Mouse (Mus musculus) heart, adult 2 months (tissue): ENCODE data around the gene Coq8a. TPM values are rescaled to one million over a fixed set of nuclear protein-coding genes. Genes with fewer than 3 reads are reported as not detected.

Experiments used
- DNase-seq, 2 experiments: peaks; one replicate each; pipeline ENCODE4 v3.0.0; 2021
- H3K27ac ChIP-seq: fragments of 200-600 bp; 2 replicates; pipeline ENCODE4 v1.8.1; 2022
- H3K27me3 ChIP-seq: fragments of 200-500 bp; 2 replicates; pipeline ENCODE4 v1.6.1; 2012; ENCODE audit warnings: mild to moderate bottlenecking, low read length, inconsistent platforms, mixed read lengths; ENCODE audit not compliant: control insufficient read depth, insufficient read depth
- H3K36me3 ChIP-seq: fragments of 200-500 bp; 2 replicates; pipeline ENCODE4 v1.6.1; 2012; ENCODE audit warnings: low read length, inconsistent platforms; ENCODE audit not compliant: control insufficient read depth, insufficient read depth
- H3K4me1 ChIP-seq: fragments of 200-500 bp; 2 replicates; pipeline ENCODE4 v1.6.1; 2011; ENCODE audit warnings: low read length; ENCODE audit not compliant: control insufficient read depth, insufficient read depth
- H3K4me3 ChIP-seq: fragments of 200-600 bp; 2 replicates; pipeline ENCODE4 v1.8.1; 2022
- H3K79me2 ChIP-seq: fragments of 200-500 bp; replicated peaks from 2 replicates; pipeline ENCODE4 v1.6.1; 2012; ENCODE audit warnings: mild to moderate bottlenecking, inconsistent platforms, low read length, moderate library complexity, mixed read lengths; ENCODE audit not compliant: control insufficient read depth, insufficient read depth
- H3K9ac ChIP-seq: fragments of 200-500 bp; 2 replicates; pipeline ENCODE4 v1.6.1; 2012; ENCODE audit warnings: low read depth, mild to moderate bottlenecking, control low read depth, inconsistent platforms, low read length, mixed read lengths
- CTCF ChIP-seq: fragments of 200-600 bp; IDR thresholded peaks from 2 replicates; pipeline ENCODE4 v1.8.1; 2022; ENCODE audit warnings: antibody characterized with exemption, mild to moderate bottlenecking, moderate library complexity
- EP300 ChIP-seq: fragments of 200-500 bp; IDR thresholded peaks from 2 replicates; pipeline ENCODE4 v1.6.1; 2011; ENCODE audit warnings: low read depth, low read length, control low read depth; ENCODE audit not compliant: insufficient read depth
- POLR2A ChIP-seq: fragments of 200-500 bp; IDR thresholded peaks from 2 replicates; pipeline ENCODE4 v1.6.1; 2011; ENCODE audit warnings: mild to moderate bottlenecking, low read depth, low read length, control low read depth; ENCODE audit not compliant: insufficient read depth
- WGBS: fragments of 180-500 bp; shearing (Covaris S2); methylation state at CpG from one replicate; pipeline ENCODE4 v1.1.7; 2018; 5-methylcytosine and 5-hydroxymethylcytosine counted together
- intact Hi-C: fragments of 180-260 bp; cut with DNase I; formaldehyde crosslinking; loops from one replicate; pipeline ENCODE4 v1.15.1; 2025
- polyA plus RNA-seq: library from polyadenylated mRNA; depleted of rRNA; stranded (reverse); fragments of >200 nt; gene quantifications from 2 replicates; pipeline ENCODE4 v1.2.3, GENCODE M21; 2012
- total RNA-seq, 2 experiments: library from RNA; stranded (reverse); gene quantifications; 2 replicates each; pipeline ENCODE4 v1.2.3; 2021

Gene Coq8a
- total and polyA plus RNA-seq, 3 experiments, result 468 to 919 (median 783) TPM

DNA sequence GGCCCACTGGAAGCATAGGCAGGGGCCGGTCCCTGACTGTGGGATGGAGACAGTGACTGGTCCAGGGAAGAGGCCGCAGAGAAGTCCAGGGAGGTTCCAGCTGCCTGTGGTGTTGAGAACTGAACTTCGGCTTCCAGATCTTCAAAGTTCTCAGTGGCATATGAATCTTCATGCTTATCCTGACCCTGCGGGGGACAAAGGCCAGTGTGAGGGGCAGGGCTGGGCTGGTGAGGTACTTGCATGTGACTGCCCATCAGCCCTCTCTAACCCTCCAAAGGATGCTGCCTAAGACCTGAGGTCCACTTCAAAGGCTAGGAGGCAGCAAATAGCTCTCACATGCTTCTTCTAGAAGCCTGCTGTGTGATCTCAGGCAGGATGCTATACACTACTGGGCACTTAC lies 20.3 kb downstream of the Coq8a start:
- Histone ChIP-seq H3K9ac (peak overlapping the region; percentile 22; the same call in 1 of the 2 replicates), H3K27me3 (no peaks in the 10 kb centered on the region), H3K27ac (peak overlapping the region; percentile 87), H3K4me3 (no peak overlapping the region), H3K79me2 (no peaks in the 10 kb centered on the region; the same call in 1 of the 2 replicates), H3K4me1 (peaks cover 11% of the 10 kb centered on the region; the same call in 1 of the 2 replicates), H3K36me3 (peaks cover 2% of the 10 kb centered on the region; the same call in 1 of the 2 replicates)
- no peak for DNase-seq
- TF ChIP-seq CTCF (no peak), POLR2A (no peak), EP300 (no peak)
- intact Hi-C loops, result no loop called here
- WGBS, result 81% methylated on average over 4 of the region's 4 CpGs

- H3K79me2 ChIP-seq, result no peaks in the 10 kb centered on the region; the same call in 1 of the 2 replicates
- no peak for DNase-seq
- H3K27me3 ChIP-seq, result no peaks in the 10 kb centered on the region
- H3K4me1 ChIP-seq, result peaks cover 11% of the 10 kb centered on the region; the same call in 1 of the 2 replicates
- TF ChIP-seq POLR2A (no peak), EP300 (no peak), CTCF (no peak)
- no peak overlapping the region for H3K4me3 ChIP-seq
- H3K9ac ChIP-seq, result peak overlapping the region; percentile 30; the same call in 1 of the 2 replicates
- H3K27ac ChIP-seq, result peak overlapping the region; percentile 87
- peaks cover 3% of the 10 kb centered on the region; the same call in 1 of the 2 replicates for H3K36me3 ChIP-seq
- WGBS, result 70% methylated on average over 9 of the region's 9 CpGs
- intact Hi-C loops, result no loop called here
Observed at GRCm38 (mm10) chr1:180178340-180178739, 21.1 kb downstream of the Coq8a start.

DNA sequence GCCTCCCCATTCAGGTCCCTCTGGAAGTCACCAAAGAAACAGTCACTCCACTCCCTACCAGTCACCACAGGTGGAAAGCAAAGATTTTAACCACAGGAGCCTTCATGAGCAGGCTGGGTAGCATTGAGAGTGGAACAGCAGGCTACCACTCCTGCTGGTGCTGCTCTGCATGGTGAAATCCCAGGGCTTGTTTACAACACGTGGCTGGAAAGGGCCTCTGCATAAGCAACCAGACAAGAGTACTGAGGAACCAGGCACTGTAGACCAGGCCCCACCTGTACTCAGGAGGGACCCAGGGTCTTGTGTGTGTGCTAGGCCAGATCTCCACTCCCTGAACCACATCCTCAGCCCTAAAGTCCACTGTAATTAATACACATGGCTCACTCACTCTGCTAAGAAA lies 22.6 kb downstream of the Coq8a start:
- DNase-seq, result no peak
- TF ChIP-seq POLR2A (no peak), CTCF (no peak), EP300 (no peak)
- H3K27me3 ChIP-seq, result no peaks in the 10 kb centered on the region
- H3K4me1 ChIP-seq, result peaks cover 9% of the 10 kb centered on the region; the same call in 1 of the 2 replicates
- H3K79me2 ChIP-seq, result no peaks in the 10 kb centered on the region; the same call in 1 of the 2 replicates
- WGBS, result 30% methylated on average over 1 of the region's 1 CpGs
- H3K36me3 ChIP-seq, result peaks cover 4% of the 10 kb centered on the region; the same call in 1 of the 2 replicates
- no peak overlapping the region for H3K4me3 ChIP-seq
- H3K27ac ChIP-seq, result peak overlapping the region; percentile 87
- peak overlapping the region; percentile 17; the same call in 1 of the 2 replicates for H3K9ac ChIP-seq
- intact Hi-C loops, result no loop called here

GRCm38 (mm10) chr1:180175635-180176034 lies 23.8 kb downstream of the Coq8a start:
- Histone ChIP-seq H3K4me3 (no peak overlapping the region), H3K9ac (no peak overlapping the region), H3K79me2 (no peaks in the 10 kb centered on the region), H3K36me3 (peaks cover 4% of the 10 kb centered on the region; the same call in 1 of the 2 replicates), H3K4me1 (peaks cover 6% of the 10 kb centered on the region; the same call in 1 of the 2 replicates), H3K27me3 (no peaks in the 10 kb centered on the region), H3K27ac (peak overlapping the region; percentile 87)
- no peak for TF ChIP-seq POLR2A
- no peak for TF ChIP-seq EP300
- DNase-seq, result peak in 1 of 2 experiments; percentile 24
- intact Hi-C loops, result loop anchor here (1.0 to 2.0 kb wide), 4 partner anchors 19 to 375 kb away; no protein-coding TSS in a partner anchor
- 45% methylated on average over 8 of the region's 8 CpGs for WGBS

DNA sequence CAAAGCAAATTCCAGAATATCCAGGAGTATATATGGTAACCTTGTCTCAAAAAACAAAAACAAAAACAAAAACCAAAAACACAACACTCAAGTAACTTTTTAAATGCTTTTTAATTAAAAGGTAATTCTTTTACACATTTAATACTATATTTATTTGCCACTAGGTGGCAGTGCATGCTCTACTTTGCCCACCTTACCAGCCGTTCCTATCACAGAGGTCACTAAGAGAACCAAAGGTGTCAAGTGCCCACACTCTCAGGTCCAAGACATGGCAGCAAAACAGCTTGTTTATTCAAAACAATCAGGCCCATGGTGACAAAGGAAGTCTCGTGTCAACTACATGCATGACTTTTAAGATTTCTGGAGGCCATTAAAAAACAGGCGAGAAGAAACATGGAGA lies 24.2 kb downstream of the Coq8a start:
- TF ChIP-seq EP300 (0 out of 2 replicates have a peak, but pooled peaks have one; percentile 12), CTCF (peak; percentile 77), POLR2A (no peak)
- no peak for DNase-seq
- H3K36me3 ChIP-seq, result peaks cover 4% of the 10 kb centered on the region; the same call in 1 of the 2 replicates

DNA sequence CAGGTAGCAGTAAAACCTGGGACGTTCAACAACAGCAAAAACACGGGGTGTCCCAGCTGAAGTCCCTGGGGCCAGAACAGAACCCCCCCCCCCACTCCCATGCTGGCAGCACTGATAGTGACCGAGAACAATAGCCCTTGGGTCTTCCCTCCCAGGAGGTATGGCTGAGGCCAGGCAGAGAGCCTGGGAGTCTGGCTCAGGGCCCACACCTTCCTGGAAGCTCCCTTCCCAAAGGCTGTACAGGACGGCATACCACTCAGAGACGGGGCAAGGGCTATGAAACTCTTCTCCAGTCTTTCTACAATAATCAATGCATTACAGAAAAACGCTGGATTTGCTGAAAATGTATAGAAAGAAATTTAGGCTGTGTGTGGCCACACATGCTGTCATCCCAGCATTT lies 24.7 kb downstream of the Coq8a start:
- Histone ChIP-seq H3K4me3 (no peak overlapping the region), H3K36me3 (peaks cover 4% of the 10 kb centered on the region; the same call in 1 of the 2 replicates), H3K4me1 (peaks cover 6% of the 10 kb centered on the region; the same call in 1 of the 2 replicates), H3K79me2 (no peaks in the 10 kb centered on the region), H3K27me3 (no peaks in the 10 kb centered on the region), H3K9ac (0 out of 2 replicates have a peak overlapping the region, but pooled peaks have one; percentile 5), H3K27ac (peak overlapping the region; percentile 45; the same call in 1 of the 2 replicates)
- TF ChIP-seq EP300 (no peak), POLR2A (no peak)
- intact Hi-C loops, result loop anchor here (1.0 to 5.0 kb wide), 5 partner anchors 20 to 376 kb away; no protein-coding TSS in a partner anchor
- 15% methylated on average over 6 of the region's 6 CpGs for WGBS
- peak in 1 of 2 experiments; percentile 38 for DNase-seq

More for the DNA sequence above, 24.2 kb downstream of the Coq8a start:
- intact Hi-C loops, result loop anchor here (1.0 to 2.0 kb wide), 4 partner anchors 20 to 376 kb away; no protein-coding TSS in a partner anchor
- Histone ChIP-seq H3K4me1 (peaks cover 6% of the 10 kb centered on the region; the same call in 1 of the 2 replicates), H3K27ac (peak overlapping the region; percentile 87), H3K9ac (no peak overlapping the region), H3K79me2 (no peaks in the 10 kb centered on the region), H3K27me3 (no peaks in the 10 kb centered on the region), H3K4me3 (no peak overlapping the region)
- 24% methylated on average over 3 of the region's 3 CpGs for WGBS
